Mouse (Mus musculus) small intestine, adult 2 months (tissue): ENCODE measurements around the gene Acad11. TPM values are rescaled to one million over a fixed set of nuclear protein-coding genes. Genes with fewer than 3 reads are reported as not detected.

Experiments
- H3K27ac ChIP-seq: fragments of 200-500 bp; 2 replicates; pipeline ENCODE4 v1.5.1; 2012; ENCODE audit warnings: low read depth, low read length, control low read depth, inconsistent platforms; ENCODE audit not compliant: insufficient read depth
- H3K27me3 ChIP-seq: fragments of 200-500 bp; 2 replicates; pipeline ENCODE4 v1.6.1; 2012; ENCODE audit warnings: mild to moderate bottlenecking, moderate library complexity, low read length, inconsistent platforms; ENCODE audit not compliant: control insufficient read depth, insufficient read depth
- H3K36me3 ChIP-seq: fragments of 200-500 bp; 2 replicates; pipeline ENCODE4 v1.6.1; 2012; ENCODE audit warnings: mild to moderate bottlenecking, low read length, control low read depth, inconsistent platforms; ENCODE audit not compliant: control insufficient read depth, insufficient read depth
- H3K4me1 ChIP-seq: fragments of 200-500 bp; 2 replicates; pipeline ENCODE4 v1.6.1; 2012; ENCODE audit warnings: low read length, inconsistent platforms, mixed read lengths; ENCODE audit not compliant: control insufficient read depth, insufficient read depth, insufficient read length
- H3K4me3 ChIP-seq: fragments of 200-500 bp; 2 replicates; pipeline ENCODE4 v1.5.1; 2012; ENCODE audit warnings: low read depth, mild to moderate bottlenecking, control low read depth, inconsistent platforms, low read length, moderate library complexity
- CTCF ChIP-seq: fragments of 200-500 bp; IDR thresholded peaks from 2 replicates; pipeline ENCODE4 v1.5.1; 2012; ENCODE audit warnings: low read depth, mild to moderate bottlenecking, control low read depth, inconsistent platforms, low read length, moderate library complexity, mixed read lengths; ENCODE audit not compliant: insufficient replicate concordance, insufficient read length; ENCODE audit errors: extremely low read depth
- POLR2A ChIP-seq: fragments of 200-500 bp; IDR thresholded peaks from 2 replicates; pipeline ENCODE4 v1.6.1; 2012; ENCODE audit warnings: low read depth, mild to moderate bottlenecking, control low read depth, inconsistent platforms, low read length, moderate library complexity
- WGBS: fragments of 180-500 bp; shearing (Covaris S2); methylation state at CpG from one replicate; pipeline ENCODE4 v1.1.7; 2018; 5-methylcytosine and 5-hydroxymethylcytosine counted together
- polyA plus RNA-seq: library from polyadenylated mRNA; depleted of rRNA; stranded (reverse); fragments of >200 nt; gene quantifications from 2 replicates; pipeline ENCODE4 v1.2.3, GENCODE M21; 2012

Acad11 gene
- polyA plus RNA-seq, 1 experiment, result 54.6 TPM

DNA sequence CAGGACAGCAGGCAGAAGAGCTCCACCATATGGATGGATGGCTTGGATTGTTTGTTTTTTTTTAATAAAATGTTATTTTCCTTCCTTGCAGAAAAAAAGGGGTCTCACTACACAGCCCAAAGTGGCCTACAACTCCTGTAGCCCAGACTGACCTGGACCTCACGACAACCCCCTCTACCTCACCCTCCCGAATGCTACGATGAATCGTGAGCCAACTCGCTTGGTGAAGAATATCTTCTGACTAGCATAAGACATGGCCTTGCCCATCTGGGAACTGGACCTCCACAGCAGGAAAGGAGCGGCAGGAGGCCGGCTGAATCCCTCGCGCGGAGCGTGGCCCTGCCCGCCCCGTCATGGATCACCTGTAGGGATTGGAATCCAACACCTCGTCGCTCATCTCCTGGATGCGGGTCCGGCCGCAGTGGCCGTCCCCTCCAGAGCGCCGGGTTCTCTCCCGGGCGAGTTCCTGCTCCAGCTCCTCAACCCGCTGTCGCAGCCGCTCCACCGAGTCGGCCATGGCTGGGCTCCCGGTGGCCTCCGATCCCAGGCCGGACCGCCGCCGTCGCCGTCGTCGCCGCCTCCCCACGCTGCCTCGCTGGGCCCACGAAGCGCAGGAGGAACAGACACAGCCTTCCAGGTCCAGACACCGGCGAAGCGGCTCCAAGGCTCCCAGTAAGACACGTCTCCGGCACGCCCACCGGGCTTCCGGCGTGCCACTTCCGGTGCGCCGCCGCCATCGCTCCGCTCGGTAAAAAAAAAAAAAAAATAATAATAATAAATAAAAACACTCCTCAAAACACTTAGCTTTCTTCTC, 540 bp upstream of the Acad11 start, which contains the start of gene Uba5:
TSS of gene Uba5 (minus strand) at position 705 of the 814 bp plus-strand sequence.
- TF ChIP-seq POLR2A (peak; percentile 63; the same call in 1 of the 2 replicates), CTCF (no peak)

GRCm38 (mm10) chr9:104064571-104064970, 1.4 kb downstream of the Acad11 start:
- no peak for TF ChIP-seq CTCF
- 4% methylated on average over 1 of the region's 1 CpGs for WGBS
- H3K27ac ChIP-seq, result no peak overlapping the region
- H3K4me3 ChIP-seq, result no peak overlapping the region
- H3K27me3 ChIP-seq, result no peaks in the 10 kb centered on the region
- H3K36me3 ChIP-seq, result peaks cover 6% of the 10 kb centered on the region; the same call in 1 of the 2 replicates
- no peaks in the 10 kb centered on the region for H3K4me1 ChIP-seq

More for the DNA sequence above, 540 bp upstream of the Acad11 start, which contains the start of gene Uba5:
- Histone ChIP-seq H3K36me3 (peaks cover 13% of the 10 kb centered on the region), H3K27me3 (no peaks in the 10 kb centered on the region), H3K27ac (peak within 1 kb of the TSS; percentile 87), H3K4me3 (peak within 1 kb of the TSS; percentile 97), H3K4me1 (no peaks in the 10 kb centered on the region)
- under 1% methylated on average over 59 of the region's 59 CpGs for WGBS

GRCm38 (mm10) chr9:104070241-104070640, 7.1 kb downstream of the Acad11 start:
- H3K27me3 ChIP-seq, result no peaks in the 10 kb centered on the region
- H3K36me3 ChIP-seq, result peaks cover 8% of the 10 kb centered on the region
- 61% methylated on average over 4 of the region's 4 CpGs for WGBS
- peaks cover 2% of the 10 kb centered on the region; the same call in 1 of the 2 replicates for H3K4me1 ChIP-seq
- H3K4me3 ChIP-seq, result no peak overlapping the region
- TF ChIP-seq POLR2A, result no peak
- TF ChIP-seq CTCF, result no peak
- H3K27ac ChIP-seq, result no peak overlapping the region

DNA sequence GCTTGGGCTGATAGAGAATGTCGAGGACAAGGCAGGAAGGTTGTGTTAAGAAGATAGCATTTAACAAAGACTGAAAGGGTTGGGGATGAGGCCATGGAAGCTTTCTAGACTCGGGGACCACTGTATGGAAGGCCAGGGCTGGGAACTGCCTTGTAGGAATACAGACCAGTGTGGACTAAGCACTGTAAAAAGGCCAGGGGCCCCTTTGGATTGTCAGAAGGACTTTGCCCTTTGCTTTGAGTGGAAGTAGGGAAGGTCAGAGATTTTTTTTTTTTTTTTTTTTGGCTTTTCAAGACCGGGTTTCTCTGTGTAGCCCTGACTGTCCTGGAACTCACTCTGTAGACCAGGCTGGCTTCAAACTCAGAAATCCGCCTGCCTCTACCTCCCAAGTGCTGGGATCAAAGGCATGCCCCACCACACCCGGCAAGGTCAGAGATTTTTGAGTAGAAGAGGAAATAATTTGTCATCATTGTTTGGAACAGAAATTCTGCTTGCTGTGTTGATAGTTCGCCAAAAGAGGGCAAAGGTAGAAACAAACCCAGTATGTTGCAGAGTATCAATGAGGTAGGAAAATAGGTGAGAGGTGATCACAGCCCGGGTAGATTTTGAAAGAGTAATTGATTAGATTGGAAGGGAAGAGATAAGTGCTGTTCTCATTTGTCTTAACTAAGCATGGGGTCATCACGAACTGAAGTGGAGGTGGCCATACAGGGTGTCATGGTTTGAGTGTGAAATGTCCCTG, 7.9 kb downstream of the Acad11 start:
- 35% methylated on average over 8 of the region's 8 CpGs for WGBS
- no peak overlapping the region for H3K27ac ChIP-seq

DNA sequence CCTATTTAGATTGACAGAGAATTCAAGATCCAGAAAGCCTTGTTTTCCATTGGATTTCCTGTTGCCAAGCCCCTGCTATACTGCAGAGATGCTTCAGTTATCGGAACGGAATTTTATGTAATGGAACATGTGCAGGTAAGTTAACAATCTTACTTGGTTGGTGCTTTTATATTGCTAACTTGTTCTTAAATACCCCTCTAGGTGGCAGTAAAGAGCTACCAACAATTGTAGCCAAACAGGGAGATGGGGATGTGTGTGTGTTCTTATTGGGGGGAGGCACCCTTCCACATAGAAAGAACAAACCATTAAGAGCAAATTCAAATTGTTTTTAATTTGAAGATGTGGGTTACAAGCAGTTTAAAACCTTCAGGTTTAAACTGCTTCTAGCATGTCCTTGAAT, 12.6 kb downstream of the Acad11 start:
- Histone ChIP-seq H3K27ac (no peak overlapping the region), H3K4me1 (peaks cover under 1% of the 10 kb centered on the region; the same call in 1 of the 2 replicates), H3K4me3 (no peak overlapping the region), H3K36me3 (peaks cover 13% of the 10 kb centered on the region), H3K27me3 (no peaks in the 10 kb centered on the region)
- TF ChIP-seq POLR2A (no peak), CTCF (no peak)
- WGBS, result 86% methylated on average over 2 of the region's 2 CpGs

More for the DNA sequence above, 7.9 kb downstream of the Acad11 start:
- no peak overlapping the region for H3K4me3 ChIP-seq
- peaks cover 8% of the 10 kb centered on the region for H3K36me3 ChIP-seq
- no peak for TF ChIP-seq POLR2A
- TF ChIP-seq CTCF, result no peak
- H3K27me3 ChIP-seq, result no peaks in the 10 kb centered on the region
- H3K4me1 ChIP-seq, result peaks cover 2% of the 10 kb centered on the region; the same call in 1 of the 2 replicates

DNA sequence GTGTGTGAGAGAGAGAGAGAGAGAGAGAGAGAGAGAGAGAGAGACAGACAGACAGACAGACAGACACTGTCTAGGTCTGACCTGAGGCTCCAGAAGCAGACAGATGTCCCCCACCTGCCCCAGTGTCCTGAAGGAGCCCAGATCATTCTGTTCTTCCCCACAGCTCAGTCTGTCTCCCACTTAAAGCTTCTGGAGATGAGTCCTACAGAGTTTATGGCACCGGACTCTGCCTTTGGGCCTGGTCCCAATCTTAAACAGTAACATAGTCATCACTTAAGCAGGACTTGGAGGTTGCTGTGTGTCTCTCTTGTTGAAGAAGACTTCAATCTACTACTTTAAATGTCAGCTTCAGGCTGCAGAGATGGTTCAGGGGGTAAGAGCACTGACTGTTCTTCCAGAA, 15.6 kb downstream of the Acad11 start:
- H3K27ac ChIP-seq, result no peak overlapping the region
- TF ChIP-seq CTCF (no peak), POLR2A (no peak)
- peaks cover 29% of the 10 kb centered on the region for H3K36me3 ChIP-seq
- H3K4me3 ChIP-seq, result no peak overlapping the region
- no peaks in the 10 kb centered on the region for H3K4me1 ChIP-seq
- no peaks in the 10 kb centered on the region for H3K27me3 ChIP-seq
- WGBS, result 100% methylated on average over 1 of the region's 1 CpGs

DNA sequence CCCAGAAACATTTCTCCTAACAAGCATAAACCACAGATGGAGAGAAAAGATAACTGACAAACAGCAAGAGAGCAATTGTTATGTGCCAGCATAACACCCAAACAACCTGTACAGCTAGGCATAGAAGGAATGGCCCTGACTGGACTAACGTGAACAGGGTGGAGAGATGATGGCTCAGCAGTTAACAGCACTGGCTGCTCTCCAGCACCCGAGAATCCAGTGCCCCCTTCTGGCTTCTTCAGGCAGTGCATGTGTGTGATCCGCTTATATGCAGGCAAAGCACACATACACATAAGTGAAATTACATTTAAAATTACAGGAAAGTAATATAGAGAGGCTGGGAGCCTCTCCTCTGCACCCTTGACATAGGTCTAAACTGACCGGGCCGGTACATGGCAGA, 16.2 kb downstream of the Acad11 start:
- no peaks in the 10 kb centered on the region for H3K27me3 ChIP-seq
- H3K36me3 ChIP-seq, result peaks cover 32% of the 10 kb centered on the region
- TF ChIP-seq POLR2A, result no peak
- peak; percentile 67; the same call in 1 of the 2 replicates for TF ChIP-seq CTCF
- no peak overlapping the region for H3K27ac ChIP-seq
- WGBS, result 43% methylated on average over 5 of the region's 5 CpGs
- no peaks in the 10 kb centered on the region for H3K4me1 ChIP-seq
- H3K4me3 ChIP-seq, result no peak overlapping the region
